ENCODE assay signal across 9 mouse cellular contexts in the genomic region with DNA sequence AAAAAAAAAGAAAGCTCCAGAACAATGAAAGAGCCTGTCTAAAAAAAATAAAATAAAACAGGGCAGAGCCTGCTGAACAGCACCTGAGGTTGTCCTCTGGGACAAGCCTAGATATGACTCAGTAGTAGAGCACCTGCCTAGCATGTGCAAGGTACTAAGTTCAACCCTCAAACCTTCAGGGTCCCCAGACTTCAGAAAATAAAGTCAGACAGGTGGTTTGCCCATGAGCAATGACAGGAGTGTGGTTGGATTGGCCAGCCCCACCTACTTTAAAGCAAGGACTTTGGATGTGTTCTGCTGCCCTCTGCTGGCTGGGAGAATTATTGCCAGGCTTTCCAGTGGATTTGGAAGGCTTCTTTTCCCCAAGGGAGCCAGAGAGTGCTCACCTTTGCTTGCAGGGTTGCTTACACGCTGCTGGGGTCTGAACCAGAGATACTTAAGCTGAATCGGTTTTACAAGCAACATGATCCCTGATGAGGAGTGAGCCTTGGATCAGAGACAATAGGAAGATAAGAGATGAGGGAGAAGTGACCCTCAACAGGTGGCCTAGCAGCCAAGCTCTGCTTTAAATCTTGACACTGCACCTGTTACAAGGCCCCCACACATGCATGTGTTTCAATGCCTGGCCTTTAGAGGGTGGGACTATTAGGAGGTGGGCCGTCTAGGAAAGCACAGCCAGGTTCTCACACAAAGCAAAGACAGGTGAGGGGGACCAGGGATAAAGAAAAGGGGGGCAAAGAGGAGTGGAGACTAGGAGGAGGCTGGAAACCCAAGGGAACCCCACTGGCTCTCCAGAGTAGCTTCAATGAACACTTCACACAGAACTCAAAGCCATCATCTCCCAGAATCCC. TPM values are rescaled to one million over a fixed set of nuclear protein-coding genes. Genes with fewer than 3 reads are reported as not detected.
DNase-seq lines count a peak whose midpoint lies in the region; ATAC-seq and TF ChIP-seq lines count a peak whose summit lies in the region.
"Had no signal": no experiment of that assay in that cellular context is flagged by ENCODE, and none has a peak within 500 bp of the region (broad histone marks: within the 10 kb centered on the region; RNA-seq: fewer than 3 reads in every experiment).

No protein-coding gene starts in this region.

- no peaks in the 10 kb centered on the region for H3K36me3 ChIP-seq in hindbrain, embryonic 11.5 days (ENCODE audit: control insufficient read depth, insufficient read depth, low read length)

- in situ Hi-C loops in Patski (cut with MboI; ENCODE audit: low pct_unique_long_range_greater_than_20kb), result loop anchor here (5.0 kb wide), 2 partner anchors 98 to 168 kb away; a partner anchor contains a TSS

- no peak overlapping the region for H3K4me2 ChIP-seq in hindbrain, embryonic 11.5 days (replicated peaks; ENCODE audit: low read depth, low read length)

- H3K9ac ChIP-seq in hindbrain, embryonic 11.5 days (ENCODE audit: low read depth, low read length), result no peak overlapping the region

- DNase-seq in Patski (ENCODE audit: low read depth, low spot score), result no peak
- peak; percentile 68 to 84 for DNase-seq in cerebellum, adult 2 months
- peak; percentile 85 for DNase-seq in forelimb bud, embryonic 11.5 days (ENCODE audit: low read depth, low spot score)
- peak; percentile 88 for DNase-seq in hindbrain, embryonic 11.5 days (ENCODE audit: low spot score)
- DNase-seq in layer of hippocampus, adult 8-10 months (ENCODE audit: low spot score in 2 of 2), result peak; percentile 47 to 82
- DNase-seq in lung, postnatal 10 days, result peak; percentile 85
- DNase-seq in retina, postnatal 1 day, result peak; percentile 88
- peak; percentile 72 for DNase-seq in thymus, postnatal 25 days

- H3K27ac ChIP-seq in cerebellum, adult 2 months (ENCODE audit: insufficient read depth, low read length), result no peak overlapping the region
- H3K27ac ChIP-seq in hindbrain, embryonic 11.5 days (ENCODE audit: low read depth, low read length), result no peak overlapping the region

- no peak for ATAC-seq in Patski
- peak; percentile 75 for ATAC-seq in hindbrain, embryonic 11.5 days (ENCODE audit: low FRiP score)

- H3K9me3 ChIP-seq in hindbrain, embryonic 11.5 days (ENCODE audit: control insufficient read depth, low read length), result no peaks in the 10 kb centered on the region
- H3K9me3 ChIP-seq: megakaryocyte, embryonic 14.5 days had no signal

- peak; percentile 77 for TF ChIP-seq CTCF in Patski (IDR thresholded peaks at IDR 0.05)
- TF ChIP-seq CTCF in cerebellum, adult 2 months (IDR thresholded peaks at IDR 0.05; ENCODE audit: borderline replicate concordance, insufficient read depth, low read depth, low read length), result peak; percentile 84

- no peak overlapping the region for H3K4me3 ChIP-seq in cerebellum, adult 2 months (replicated peaks; ENCODE audit: insufficient read depth, low read depth, low read length)
- H3K4me3 ChIP-seq in hindbrain, embryonic 11.5 days (ENCODE audit: low read depth, low read length), result no peak overlapping the region
- H3K4me3 ChIP-seq: megakaryocyte, embryonic 14.5 days had no signal

- no peaks in the 10 kb centered on the region for H3K4me1 ChIP-seq in cerebellum, adult 2 months (ENCODE audit: control insufficient read depth, insufficient read depth, low read length)
- no peaks in the 10 kb centered on the region for H3K4me1 ChIP-seq in hindbrain, embryonic 11.5 days (replicated peaks; ENCODE audit: control insufficient read depth, insufficient read depth, low read length)
- H3K4me1 ChIP-seq: megakaryocyte, embryonic 14.5 days had no signal

- TF ChIP-seq POLR2A in cerebellum, adult 2 months (IDR thresholded peaks at IDR 0.05; ENCODE audit: borderline replicate concordance, insufficient read depth, low read length), result no peak

- WGBS in cerebellum, adult 2 months, result 5% methylated on average over 3 of the region's 3 CpGs
- WGBS in hindbrain, embryonic 11.5 days, result 7% methylated on average over 3 of the region's 3 CpGs

- POLR2A ChIA-PET in Patski (lab: Charles Lee), result no interaction called here

- H3K27me3 ChIP-seq in Patski, result no peaks in the 10 kb centered on the region
- no peaks in the 10 kb centered on the region for H3K27me3 ChIP-seq in cerebellum, adult 2 months (ENCODE audit: control insufficient read depth, insufficient read depth, low read length)
- H3K27me3 ChIP-seq in hindbrain, embryonic 11.5 days (ENCODE audit: control insufficient read depth, insufficient read depth, low read length), result no peaks in the 10 kb centered on the region

- CTCF ChIA-PET in Patski (lab: Charles Lee), result interaction anchor here (0.7 to 2.0 kb wide), 11 partner anchors 12 to 679 kb away, joined by 3 to 9 read pairs (median 4); no protein-coding TSS in a partner anchor

RNA-seq across cellular contexts. Expression of a gene that starts 19.0 kb away (rescaled TPM):
- 0.08 TPM for polyA plus RNA-seq in Patski (2021)
- 6.5 and 6.6 TPM in 2 replicates for polyA plus RNA-seq in cerebellum, adult 2 months (2012; rRNA removed)
- polyA plus RNA-seq in hindbrain, embryonic 11.5 days (2014; fragmentation: Nextera tagmentation; extraction: Ambion mirVana), result 6.5 and 6.7 TPM in 2 replicates
- 1 to 10 TPM; 3.8 to 6.2 (median 4.8) TPM for total RNA-seq in layer of hippocampus, adult 8-10 months (2022)
